Mouse (Mus musculus) WW6 (cell line): ENCODE data around the gene Tesmin.

Experiments
- DNase-seq: peaks from one replicate; pipeline ENCODE4 v3.0.0-alpha.2; 2013; ENCODE audit warnings: low read depth, low spot score

Tesmin gene

GRCm38 (mm10) chr19:3440667-3441066, 52.0 kb downstream of the Tesmin start:
- no peak for DNase-seq

GRCm38 (mm10) chr19:3441092-3441491, 52.4 kb downstream of the Tesmin start:
- DNase-seq = no peak

GRCm38 (mm10) chr19:3447348-3447747, 58.7 kb downstream of the Tesmin start:
- no peak for DNase-seq

DNA sequence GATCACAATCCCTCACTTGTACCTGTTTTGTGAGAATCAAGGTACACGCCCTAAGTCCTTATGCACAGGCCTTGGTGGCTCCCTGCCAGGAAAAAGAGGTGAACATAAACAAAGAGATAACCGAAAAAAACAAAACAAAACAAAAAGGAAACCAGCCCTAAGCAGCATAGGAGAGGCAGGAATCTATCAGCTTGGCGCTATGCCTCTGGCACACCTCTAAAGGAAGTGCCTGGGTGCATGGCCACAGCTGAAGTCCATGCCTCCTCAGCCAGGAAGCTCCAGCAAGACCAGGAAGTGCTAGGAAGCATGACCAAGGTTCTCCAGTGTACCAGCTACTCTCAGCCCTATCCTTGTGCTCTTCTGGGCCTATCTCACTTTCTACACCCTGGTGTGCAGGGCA, 60.6 kb downstream of the Tesmin start:
- DNase-seq = no peak

DNA sequence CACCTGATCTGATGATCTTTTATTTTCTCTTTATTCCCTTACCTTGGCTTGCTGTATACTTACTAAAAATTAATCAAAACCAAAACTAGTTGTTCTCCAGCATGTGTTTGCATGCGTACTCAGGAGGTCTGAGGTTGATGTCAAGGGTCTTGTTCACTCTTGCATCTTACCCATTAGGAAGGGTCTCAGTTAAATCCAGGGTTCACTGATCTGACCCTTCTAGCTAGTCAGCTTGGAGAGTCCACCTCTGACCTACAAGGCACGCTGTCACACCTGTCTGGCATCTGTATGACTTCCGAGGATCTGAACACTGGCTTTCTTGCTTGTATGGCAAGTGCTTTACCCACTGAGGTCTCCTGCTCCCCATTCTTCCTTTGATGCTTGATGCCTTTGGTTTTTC, 62.1 kb downstream of the Tesmin start:
- no peak for DNase-seq

- peak; percentile 40 for DNase-seq
Measured at GRCm38 (mm10) chr19:3451170-3451569, 62.5 kb downstream of the Tesmin start.

DNA sequence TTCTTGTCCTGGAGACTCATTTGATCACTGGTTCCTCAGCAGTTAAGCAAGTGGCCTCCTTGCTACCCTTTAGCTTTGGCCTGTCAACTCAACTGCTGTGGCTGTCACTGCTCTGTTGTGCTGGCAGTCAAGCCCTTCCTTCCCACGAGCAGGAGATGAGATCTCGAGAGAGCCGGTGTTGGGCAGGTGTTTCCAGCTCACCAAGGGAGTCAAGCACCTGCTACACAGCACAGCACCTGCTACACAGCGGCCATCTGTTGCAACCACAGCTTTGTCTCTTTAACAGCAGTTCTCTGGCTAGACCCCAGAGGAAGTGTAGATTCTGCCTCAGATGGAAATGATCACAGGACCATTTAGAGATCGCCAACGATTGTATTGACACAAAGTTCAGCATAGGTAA, 63.0 kb downstream of the Tesmin start:
- DNase-seq = no peak
